Mouse (Mus musculus) testis, adult 2 months (tissue): ENCODE measurements at regions not wholly inside any gene's neighbourhood (a gene's known extent, or its start where the extent isn't known, plus 50 kb on each side); places are given as distances from the start of the nearest gene placed in this dataset.

Experiments
- CTCF ChIP-seq: fragments of 200-500 bp; IDR thresholded peaks from 2 replicates; pipeline ENCODE4 v1.5.1; 2012; ENCODE audit warnings: low read depth, mild to moderate bottlenecking, inconsistent platforms, low read length, moderate library complexity; ENCODE audit not compliant: control insufficient read depth, insufficient read depth, insufficient replicate concordance
- POLR2A ChIP-seq: fragments of 200-500 bp; IDR thresholded peaks from 2 replicates; pipeline ENCODE4 v1.6.1; 2012; ENCODE audit warnings: low read depth, mild to moderate bottlenecking, inconsistent platforms, low read length, moderate library complexity; ENCODE audit not compliant: control insufficient read depth

DNA sequence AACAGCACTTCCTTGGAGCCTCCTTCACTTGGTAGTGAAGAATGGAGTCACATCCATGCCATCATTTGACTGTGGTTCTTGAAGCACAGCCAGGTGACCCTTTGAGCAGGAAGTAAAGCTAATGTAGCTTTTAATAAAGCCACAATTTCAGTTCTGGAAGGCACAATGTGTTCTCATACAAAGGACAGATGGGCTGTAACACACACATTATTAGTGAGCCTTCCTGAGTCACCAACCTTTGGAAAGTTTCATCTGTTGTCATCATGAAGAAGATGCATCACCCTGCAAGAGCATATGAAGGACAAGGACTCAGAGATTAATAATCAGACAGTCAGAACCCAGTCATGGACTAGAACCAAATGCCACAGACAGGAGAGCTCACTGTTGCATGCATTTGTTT, 221.6 kb downstream of the Spry2 start:
- no peak for TF ChIP-seq CTCF
- no peak for TF ChIP-seq POLR2A
